Mouse (Mus musculus): ENCODE measurements around the gene Hepacam. TPM values are rescaled to one million over a fixed set of nuclear protein-coding genes. Genes with fewer than 3 reads are reported as not detected.

The Hepacam gene
- polyA plus RNA-seq, 2 experiments, result 0.11 TPM; not detected in 1

DNA sequence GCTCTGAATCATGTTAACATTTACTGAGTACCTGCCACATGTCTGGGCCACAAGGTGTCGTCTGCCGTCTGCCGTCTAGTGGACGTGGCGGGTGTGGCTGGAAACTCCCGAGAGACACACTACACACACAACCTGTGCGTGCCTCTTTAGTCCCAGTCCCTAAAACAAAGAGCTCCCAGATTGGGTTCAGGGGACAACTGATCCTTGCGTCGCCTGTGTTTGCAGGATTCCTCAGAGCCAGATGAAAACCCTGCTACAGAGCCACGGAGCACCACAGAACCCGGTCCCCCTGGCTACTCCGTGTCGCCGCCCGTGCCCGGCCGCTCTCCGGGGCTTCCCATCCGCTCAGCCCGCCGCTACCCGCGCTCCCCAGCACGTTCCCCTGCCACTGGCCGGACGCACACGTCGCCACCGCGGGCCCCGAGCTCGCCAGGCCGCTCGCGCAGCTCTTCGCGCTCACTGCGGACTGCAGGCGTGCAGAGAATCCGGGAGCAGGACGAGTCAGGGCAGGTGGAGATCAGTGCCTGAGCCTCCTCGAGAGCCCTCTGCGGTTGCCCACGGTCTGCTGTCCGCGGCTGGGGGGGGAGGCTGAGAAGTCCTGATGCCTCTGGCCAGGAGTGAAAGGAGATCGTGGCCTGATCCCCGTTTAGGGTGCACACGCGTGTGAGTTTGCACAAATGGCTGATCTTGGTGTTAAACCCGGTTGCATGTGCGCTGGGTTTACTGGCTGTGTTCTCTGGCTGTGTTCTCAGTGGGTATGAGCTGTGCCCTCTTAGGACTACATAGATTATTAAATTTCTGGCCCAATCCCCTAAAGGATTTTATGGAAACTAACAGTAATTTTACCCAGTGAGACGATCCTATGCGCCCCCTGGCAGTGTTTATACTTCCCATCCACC is 17.4 kb downstream of the Hepacam start:
- Histone ChIP-seq H3K9me3 (ENCODE audit: control insufficient read depth, low read length) (no peaks in the 10 kb centered on the region), H3K4me2 (replicated peaks; ENCODE audit: low read depth, low read length, severe bottlenecking) (peak overlapping the region; percentile 89), H3K27ac (replicated peaks; ENCODE audit: low read depth, low read length) (no peak overlapping the region), H3K27me3 (ENCODE audit: control insufficient read depth, insufficient read depth, low read length) (peaks cover 17% of the 10 kb centered on the region), H3K9ac (ENCODE audit: low read depth, low read length, severe bottlenecking) (peak overlapping the region; percentile 73), H3K4me3 (replicated peaks; ENCODE audit: low read length) (peak overlapping the region; percentile 44), H3K36me3 (ENCODE audit: control insufficient read depth, insufficient read depth, low read length) (no peaks in the 10 kb centered on the region), H3K4me1 (ENCODE audit: control insufficient read depth, insufficient read depth, low read length) (peaks cover 5% of the 10 kb centered on the region; the same call in 1 of the 2 replicates)
- 8% methylated on average over 51 of the region's 54 CpGs for WGBS
- DNase-seq (ENCODE audit: low spot score) (no peak), ATAC-seq (ENCODE audit: low FRiP score, low read depth) (peak; percentile 73)
- no peak for TF ChIP-seq POLR2A (IDR thresholded peaks at IDR 0.05; ENCODE audit: borderline replicate concordance, extremely low read depth, insufficient read depth, insufficient read length)

DNA sequence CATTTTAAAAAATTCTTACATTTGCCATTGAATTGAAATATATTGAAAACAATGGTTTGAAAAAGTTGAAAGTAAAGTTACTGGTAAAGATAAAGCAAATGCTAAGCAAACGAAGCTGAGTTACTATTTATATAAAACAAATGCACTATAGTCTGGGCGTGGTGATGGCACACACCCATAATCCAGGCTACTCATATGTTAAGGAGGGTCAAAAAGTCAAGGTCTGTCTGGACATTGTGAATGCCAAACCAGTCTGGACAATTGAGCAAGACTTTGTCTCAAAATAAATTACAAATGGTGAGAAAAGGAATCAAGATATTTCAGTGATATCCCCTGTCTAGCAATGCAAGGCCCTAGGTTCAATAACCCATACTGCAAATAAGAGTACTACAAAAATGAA is 23.7 kb downstream of the Hepacam start:
- H3K27me3 ChIP-seq (ENCODE audit: control insufficient read depth, insufficient read depth, low read length), result 0 out of 2 replicates have a peak, but pooled peaks cover under 1% of the 10 kb centered on the region
- H3K27ac ChIP-seq (replicated peaks; ENCODE audit: low read depth, low read length), result no peak overlapping the region
- no peak overlapping the region for H3K4me3 ChIP-seq (replicated peaks; ENCODE audit: low read length)
- no peaks in the 10 kb centered on the region for H3K4me1 ChIP-seq (ENCODE audit: control insufficient read depth, insufficient read depth, low read length)
- DNase-seq (ENCODE audit: low spot score) (no peak), ATAC-seq (ENCODE audit: low FRiP score, low read depth) (no peak)
- TF ChIP-seq POLR2A (IDR thresholded peaks at IDR 0.05; ENCODE audit: borderline replicate concordance, extremely low read depth, insufficient read depth, insufficient read length), result no peak
- H3K9me3 ChIP-seq (ENCODE audit: control insufficient read depth, low read length), result no peaks in the 10 kb centered on the region
- no peak overlapping the region for H3K4me2 ChIP-seq (replicated peaks; ENCODE audit: low read depth, low read length, severe bottlenecking)
- no peak overlapping the region for H3K9ac ChIP-seq (ENCODE audit: low read depth, low read length, severe bottlenecking)
- WGBS, result 89% methylated on average over 2 of the region's 2 CpGs
- H3K36me3 ChIP-seq (ENCODE audit: control insufficient read depth, insufficient read depth, low read length), result no peaks in the 10 kb centered on the region

DNA sequence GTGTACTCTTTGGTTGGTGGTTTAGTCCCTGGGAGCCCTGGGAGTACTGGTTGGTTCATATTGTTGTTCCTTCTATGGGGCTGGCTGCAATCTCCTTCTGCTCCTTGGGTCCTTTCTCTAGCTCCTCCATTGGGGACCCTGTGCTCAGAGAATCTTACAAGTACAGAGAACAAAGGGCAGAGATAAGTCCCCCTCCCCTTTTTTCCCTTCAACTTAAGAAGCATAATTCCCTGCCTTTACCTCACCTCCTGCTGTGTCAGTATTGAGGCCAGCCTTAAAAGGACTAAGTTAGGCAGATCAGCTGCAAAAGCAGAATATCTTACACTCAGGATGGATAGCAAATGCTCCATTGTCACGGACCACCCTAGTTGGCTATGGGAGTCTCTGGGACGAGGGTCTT is 24.9 kb downstream of the Hepacam start:
- Histone ChIP-seq H3K27me3 (ENCODE audit: control insufficient read depth, insufficient read depth, low read length) (no peaks in the 10 kb centered on the region), H3K9ac (ENCODE audit: low read depth, low read length, severe bottlenecking) (no peak overlapping the region), H3K4me1 (ENCODE audit: control insufficient read depth, insufficient read depth, low read length) (no peaks in the 10 kb centered on the region), H3K9me3 (ENCODE audit: control insufficient read depth, low read length) (no peaks in the 10 kb centered on the region), H3K4me2 (replicated peaks; ENCODE audit: low read depth, low read length, severe bottlenecking) (no peak overlapping the region), H3K4me3 (replicated peaks; ENCODE audit: low read length) (no peak overlapping the region), H3K27ac (replicated peaks; ENCODE audit: low read depth, low read length) (no peak overlapping the region), H3K36me3 (ENCODE audit: control insufficient read depth, insufficient read depth, low read length) (no peaks in the 10 kb centered on the region)
- no peak for TF ChIP-seq POLR2A (IDR thresholded peaks at IDR 0.05; ENCODE audit: borderline replicate concordance, extremely low read depth, insufficient read depth, insufficient read length)
- 80% methylated on average over 2 of the region's 2 CpGs for WGBS
- DNase-seq (ENCODE audit: low spot score), result no peak
- ATAC-seq (ENCODE audit: low FRiP score, low read depth), result no peak

DNA sequence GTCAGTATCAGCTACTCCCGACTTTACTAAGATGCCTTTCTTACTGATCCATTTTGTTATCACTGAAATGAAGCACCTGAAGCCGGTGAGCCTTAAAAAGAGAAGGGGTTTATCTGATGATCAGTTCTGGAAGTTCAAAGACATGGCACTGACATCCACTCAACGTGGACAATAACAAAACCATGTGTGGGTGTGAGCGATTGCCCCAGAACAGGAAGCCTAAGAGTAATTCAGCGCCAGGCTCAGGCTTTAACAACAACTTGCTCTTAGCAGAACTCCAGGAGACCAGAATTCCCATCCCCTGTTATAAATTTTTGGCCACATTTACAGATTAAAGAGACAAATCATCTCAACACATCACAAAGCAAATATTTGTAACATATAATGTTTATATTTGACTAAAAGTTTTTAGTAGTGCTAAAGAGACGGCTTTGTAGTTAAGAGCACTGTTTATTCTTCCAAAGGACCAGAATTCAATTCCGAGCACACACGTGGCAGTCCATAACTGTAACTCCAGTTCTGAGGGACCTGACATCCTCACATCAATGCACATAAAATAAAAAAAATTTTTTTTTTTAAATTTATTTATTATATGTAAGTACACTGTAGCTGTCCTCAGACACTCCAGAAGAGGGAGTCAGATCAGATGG is 26.5 kb downstream of the Hepacam start:
- H3K4me1 ChIP-seq (ENCODE audit: control insufficient read depth, insufficient read depth, low read length), result no peaks in the 10 kb centered on the region
- H3K36me3 ChIP-seq (ENCODE audit: control insufficient read depth, insufficient read depth, low read length), result no peaks in the 10 kb centered on the region
- no peaks in the 10 kb centered on the region for H3K27me3 ChIP-seq (ENCODE audit: control insufficient read depth, insufficient read depth, low read length)
- WGBS, result 59% methylated on average over 8 of the region's 8 CpGs
- DNase-seq (ENCODE audit: low spot score) (no peak), ATAC-seq (ENCODE audit: low FRiP score, low read depth) (no peak)
- H3K4me3 ChIP-seq (replicated peaks; ENCODE audit: low read length), result no peak overlapping the region
- no peak overlapping the region for H3K27ac ChIP-seq (replicated peaks; ENCODE audit: low read depth, low read length)
- H3K9ac ChIP-seq (ENCODE audit: low read depth, low read length, severe bottlenecking), result no peak overlapping the region
- no peak overlapping the region for H3K4me2 ChIP-seq (replicated peaks; ENCODE audit: low read depth, low read length, severe bottlenecking)
- TF ChIP-seq POLR2A (IDR thresholded peaks at IDR 0.05; ENCODE audit: borderline replicate concordance, extremely low read depth, insufficient read depth, insufficient read length), result no peak
- no peaks in the 10 kb centered on the region for H3K9me3 ChIP-seq (ENCODE audit: control insufficient read depth, low read length)

DNA sequence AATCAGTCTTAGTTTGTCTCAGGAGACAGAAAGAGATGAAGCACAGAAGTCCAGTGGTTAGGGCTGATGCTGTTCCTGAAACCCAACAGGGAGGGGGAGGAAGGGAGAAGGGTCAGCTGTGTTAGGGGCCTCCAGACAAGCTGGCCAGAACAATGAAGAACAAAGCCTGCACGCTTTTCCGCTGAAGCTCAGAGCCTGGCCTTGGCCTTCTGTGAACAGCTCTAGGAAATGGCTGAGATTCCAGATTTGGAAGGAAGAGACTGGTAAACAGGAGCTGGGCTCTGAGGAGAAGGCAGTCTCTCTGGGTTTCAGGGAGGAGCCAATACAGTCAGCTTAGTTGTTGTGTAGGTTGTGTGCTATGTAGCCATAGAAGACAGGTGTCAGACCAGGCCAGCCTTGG is 33.4 kb downstream of the Hepacam start:
- no peak overlapping the region for H3K4me2 ChIP-seq (replicated peaks; ENCODE audit: low read depth, low read length, severe bottlenecking)
- WGBS, result 96% methylated on average over 2 of the region's 2 CpGs
- no peak for ATAC-seq (ENCODE audit: low FRiP score, low read depth)
- H3K27ac ChIP-seq (replicated peaks; ENCODE audit: low read depth, low read length), result no peak overlapping the region
- H3K27me3 ChIP-seq (ENCODE audit: control insufficient read depth, insufficient read depth, low read length), result no peaks in the 10 kb centered on the region
- no peaks in the 10 kb centered on the region for H3K9me3 ChIP-seq (ENCODE audit: control insufficient read depth, low read length)
- no peak overlapping the region for H3K4me3 ChIP-seq (replicated peaks; ENCODE audit: low read length)
- H3K36me3 ChIP-seq (ENCODE audit: control insufficient read depth, insufficient read depth, low read length), result no peaks in the 10 kb centered on the region
- no peak overlapping the region for H3K9ac ChIP-seq (ENCODE audit: low read depth, low read length, severe bottlenecking)
- H3K4me1 ChIP-seq (ENCODE audit: control insufficient read depth, insufficient read depth, low read length), result no peaks in the 10 kb centered on the region
- no peak for TF ChIP-seq POLR2A (IDR thresholded peaks at IDR 0.05; ENCODE audit: borderline replicate concordance, extremely low read depth, insufficient read depth, insufficient read length)
- no peak for DNase-seq (ENCODE audit: low spot score)

All from limb, embryonic 14.5 days (tissue).